Comparison of ENCODE assay signal across 8 mouse cellular contexts in genomic region chr10:76271238-76271637, GRCm38 (mm10). TPM values are rescaled to one million over a fixed set of nuclear protein-coding genes. Genes with fewer than 3 reads are reported as not detected.
DNase-seq lines count a peak whose midpoint lies in the region; ATAC-seq lines count a peak whose summit lies in the region.

No protein-coding gene starts in this region.

- 53% methylated on average over 8 of the region's 8 CpGs for WGBS in midbrain, embryonic 11.5 days
- whole genome bisulfite sequencing in midbrain, embryonic 16.5 days: 56% methylated on average over 8 of the region's 8 CpGs

- no peak overlapping the region for H3K9ac ChIP-seq in midbrain, embryonic 11.5 days (ENCODE audit: low read length)
- H3K9ac ChIP-seq in midbrain, embryonic 16.5 days (ENCODE audit: low read depth, low read length): no peak overlapping the region

- no peak for ATAC-seq in midbrain, embryonic 11.5 days (ENCODE audit: low FRiP score)
- no peak for ATAC-seq in midbrain, embryonic 16.5 days

- no peaks in the 10 kb centered on the region for H3K4me1 ChIP-seq in midbrain, embryonic 11.5 days (ENCODE audit: control insufficient read depth, insufficient read depth, low read length)
- no peaks in the 10 kb centered on the region for H3K4me1 ChIP-seq in midbrain, embryonic 16.5 days (ENCODE audit: control insufficient read depth, insufficient read depth, low read length)

- no peak overlapping the region for H3K4me2 ChIP-seq in midbrain, embryonic 11.5 days
- no peak overlapping the region for H3K4me2 ChIP-seq in midbrain, embryonic 16.5 days (ENCODE audit: low read length)

- peak; percentile 60 for DNase-seq in adrenal gland, postnatal 14 days
- DNase-seq in adrenal gland, adult 8-10 months: no peak
- DNase-seq in midbrain, embryonic 11.5 days (ENCODE audit: low spot score, missing footprints): peak; percentile 88
- DNase-seq in brain, adult 2 months (ENCODE audit: low read depth, low spot score): peak; percentile 48
- peak; percentile 67 to 74 for DNase-seq in kidney, postnatal 4 days
- DNase-seq in spleen, adult 12 weeks (ENCODE audit: low spot score): peak; percentile 4
- DNase-seq in left cerebral cortex, adult 9 months (ENCODE audit: low spot score in 2 of 2): no peak

- no peak overlapping the region for H3K4me3 ChIP-seq in midbrain, embryonic 11.5 days (ENCODE audit: low read depth, low read length)
- no peak overlapping the region for H3K4me3 ChIP-seq in midbrain, embryonic 16.5 days (ENCODE audit: low read depth, low read length)

- H3K36me3 ChIP-seq in midbrain, embryonic 11.5 days (ENCODE audit: control insufficient read depth, insufficient read depth, low read length): peaks cover 7% of the 10 kb centered on the region
- peaks cover 62% of the 10 kb centered on the region for H3K36me3 ChIP-seq in midbrain, embryonic 16.5 days (ENCODE audit: control insufficient read depth, insufficient read depth, low read length)

- no peaks in the 10 kb centered on the region for H3K9me3 ChIP-seq in midbrain, embryonic 11.5 days (ENCODE audit: control insufficient read depth, low read length)
- H3K9me3 ChIP-seq in midbrain, embryonic 16.5 days (replicated peaks; ENCODE audit: control insufficient read depth, low read length, poor library complexity, severe bottlenecking): no peaks in the 10 kb centered on the region

- no peaks in the 10 kb centered on the region for H3K27me3 ChIP-seq in midbrain, embryonic 11.5 days (ENCODE audit: control insufficient read depth, insufficient read depth, low read length)
- no peaks in the 10 kb centered on the region for H3K27me3 ChIP-seq in midbrain, embryonic 16.5 days (ENCODE audit: control insufficient read depth, insufficient read depth, low read depth, low read length)

- no peak overlapping the region for H3K27ac ChIP-seq in midbrain, embryonic 11.5 days (ENCODE audit: low read depth, low read length)
- no peak overlapping the region for H3K27ac ChIP-seq in midbrain, embryonic 16.5 days (ENCODE audit: low read length)

RNA-seq across cellular contexts. Expression of gene S100b, which starts 17.6 kb away (rescaled TPM):
- 48.4 and 82.5 TPM in 2 replicates for total RNA-seq in adrenal gland, postnatal 14 days (2021)
- 10 to 100 TPM in 3 of 4 experiments, 1 to 10 TPM in 1; 7.3 to 35.5 (median 12.7) TPM for total RNA-seq in adrenal gland, adult 8-10 months (2022)
- polyA plus RNA-seq in midbrain, embryonic 11.5 days (2014; fragmentation: Nextera tagmentation; extraction: Ambion mirVana): 0.20 and 0.21 TPM in 2 replicates
- 0.92 and 2.1 TPM in 2 replicates for polyA plus RNA-seq in midbrain, embryonic 16.5 days (2015; fragmentation: Nextera tagmentation; extraction: Ambion mirVana)

RNA-seq across cellular contexts. Expression of gene Prmt2, which starts 33.6 kb away (rescaled TPM):
- 19.3 and 19.6 TPM in 2 replicates for total RNA-seq in adrenal gland, postnatal 14 days (2021)
- total RNA-seq in adrenal gland, adult 8-10 months (2022): 10 to 100 TPM; 24.6 to 33.5 (median 29.3) TPM
- 106 and 115 TPM in 2 replicates for polyA plus RNA-seq in midbrain, embryonic 11.5 days (2014; fragmentation: Nextera tagmentation; extraction: Ambion mirVana)
- 419 and 423 TPM in 2 replicates for polyA plus RNA-seq in midbrain, embryonic 16.5 days (2015; fragmentation: Nextera tagmentation; extraction: Ambion mirVana)

Comparison
In these comparisons a context has a peak if more than half of its experiments do, and no peak if none do; other contexts are left out.
1. DNase-seq: peak in adrenal gland, postnatal 14 days (single experiment), midbrain, embryonic 11.5 days (single experiment), brain, adult 2 months (single experiment), kidney, postnatal 4 days (2 of 2) and spleen, adult 12 weeks (single experiment); none in adrenal gland, adult 8-10 months (single experiment) and left cerebral cortex, adult 9 months (0 of 2).